Mouse (Mus musculus) heart, adult 10 weeks (tissue): ENCODE measurements around the gene Usp15. TPM values are rescaled to one million over a fixed set of nuclear protein-coding genes. Genes with fewer than 3 reads are reported as not detected.

Experiments used
- polyA plus RNA-seq: library from polyadenylated mRNA; stranded (reverse); fragments of 350-450 nt; fragmentation: Illumina TruSeq; extraction: RNeasy Lipid Tissue Mini Kit (QIAGEN cat#74804); gene quantifications from one replicate; pipeline ENCODE4 v1.2.3, GENCODE M21; 2014; ENCODE audit warnings: low read depth, low replicate concordance

Gene Usp15
- 71.1 TPM for polyA plus RNA-seq

DNA sequence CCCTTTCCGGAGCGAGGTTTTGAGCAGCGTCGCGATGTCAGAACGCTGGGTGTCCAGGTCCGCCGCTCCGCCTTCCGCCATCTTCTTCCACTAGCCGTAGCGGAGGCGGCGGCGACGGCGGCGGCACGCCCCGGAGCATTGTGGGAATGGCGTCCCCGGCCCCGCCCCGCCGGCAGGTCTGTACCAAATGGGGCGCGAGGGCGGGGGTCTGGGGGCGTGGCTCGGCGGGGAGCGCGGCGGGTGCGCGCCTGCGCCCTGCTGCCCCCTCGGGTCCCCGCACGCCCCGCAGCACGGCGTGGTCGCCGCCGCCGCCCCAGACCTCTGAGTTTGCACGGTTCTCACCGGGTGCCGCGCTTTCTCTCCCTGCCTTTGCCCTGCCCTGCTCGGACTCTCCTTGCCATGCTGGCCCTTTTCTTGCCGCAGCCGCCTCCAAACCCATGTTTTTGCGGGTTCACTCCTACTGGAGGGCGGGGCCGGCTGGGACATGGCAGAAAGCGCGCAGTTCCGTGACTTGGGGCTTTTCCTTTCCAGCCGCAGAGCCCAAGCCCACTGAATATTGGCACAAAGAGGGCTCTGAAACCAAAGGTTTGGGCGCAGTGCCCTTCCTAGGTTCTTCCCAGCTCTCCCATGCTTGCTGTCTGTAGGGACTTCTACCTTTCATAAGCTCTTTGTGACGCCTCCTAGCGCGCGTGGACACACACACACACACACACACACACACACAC is at the start of gene Usp15:
Gene Usp15 (minus strand): TSS at position 161 of the 725 bp plus-strand sequence.

DNA sequence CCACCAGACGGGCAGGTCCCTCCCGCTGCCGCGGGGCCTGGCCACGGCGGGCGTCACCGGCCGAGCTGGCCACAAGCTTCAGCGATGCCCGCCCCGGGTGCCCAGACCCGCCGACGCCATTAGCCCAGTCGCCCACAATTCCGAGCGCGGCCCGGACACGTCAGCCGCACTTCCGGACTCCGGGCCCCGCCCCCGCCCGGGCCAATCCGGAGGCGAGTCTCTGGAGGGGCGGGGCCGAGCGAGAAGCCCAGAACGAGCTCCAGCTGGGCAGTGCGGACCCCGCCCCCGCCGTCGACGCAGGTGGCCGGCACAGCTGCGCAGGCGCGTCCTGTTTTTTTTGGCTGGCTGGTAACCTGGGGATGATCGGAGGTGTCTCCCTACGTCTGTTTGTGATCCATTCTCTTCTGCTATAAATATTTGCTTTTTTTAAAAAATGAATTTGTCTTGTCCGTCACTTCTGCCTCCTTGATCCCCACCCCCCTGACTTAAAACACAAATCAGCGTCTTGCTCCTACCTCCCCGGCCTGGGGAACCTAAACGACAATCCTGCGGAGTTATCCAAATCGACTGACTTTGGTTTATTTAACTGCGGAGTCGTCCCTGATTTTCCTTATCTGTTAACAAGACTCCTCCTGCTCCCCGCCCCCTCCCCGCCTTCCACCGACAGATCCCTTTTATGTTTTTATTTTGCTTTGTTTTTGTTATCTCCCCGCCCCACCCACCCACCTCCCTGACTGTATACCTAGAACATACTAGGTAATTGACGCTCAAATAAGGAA is 120.4 kb downstream of the Usp15 start, which contains the start of gene Mon2:
Gene Mon2 (minus strand): TSS at position 261 of the 779 bp plus-strand sequence.

Other genes with a start within 250 kb of the Usp15 start
- gene Mon2, start 120.5 kb downstream of the Usp15 start, polyA plus RNA-seq: 38.5 TPM
- 0.13 TPM for gene Fam19a2, start 67.0 kb upstream of the Usp15 start, polyA plus RNA-seq